Mouse (Mus musculus): ENCODE measurements around the gene Syne3. TPM values are rescaled to one million over a fixed set of nuclear protein-coding genes. Genes with fewer than 3 reads are reported as not detected.

Syne3 gene
- total RNA-seq, 1 experiment: 1.5 TPM

- no peak for DNase-seq (ENCODE audit: low read depth, low spot score)
These were observed 7.1 kb downstream of the Syne3 start for GRCm38 (mm10) chr12:105002340-105003132.

GRCm38 (mm10) chr12:105001317-105001716, 8.3 kb downstream of the Syne3 start:
- in situ Hi-C loops (cut with MboI; ENCODE audit: low sequenced_read_pairs in 2 of 2, unreplicated experiment in 2 of 2): no loop called here
- TF ChIP-seq ZNF384 (IDR thresholded peaks at IDR 0.05; ENCODE audit: low read depth, low read length) (no peak), ZC3H11A (IDR thresholded peaks at IDR 0.05; ENCODE audit: borderline replicate concordance, low read depth, low read length) (no peak), HCFC1 (IDR thresholded peaks at IDR 0.05; ENCODE audit: borderline replicate concordance, insufficient read depth, low read length) (no peak), CHD2 (IDR thresholded peaks at IDR 0.05; ENCODE audit: low read depth, low read length) (no peak), MAFK (IDR thresholded peaks at IDR 0.05; ENCODE audit: insufficient read depth, low read depth, low read length) (no peak)
- DNase-seq (ENCODE audit: low read depth, low spot score): no peak

More at GRCm38 (mm10) chr12:105002340-105003132, 7.1 kb downstream of the Syne3 start:
- H3K36me3 ChIP-seq (ENCODE audit: control insufficient read depth, insufficient read depth, low read length, poor library complexity, severe bottlenecking): no peaks in the 10 kb centered on the region
- H3K4me3 ChIP-seq (ENCODE audit: insufficient read depth in 1 of 2, low read depth in 1 of 2, low read length in 2 of 2, poor library complexity in 1 of 2, severe bottlenecking in 1 of 2): no peak overlapping the region
- TF ChIP-seq CHD2 (IDR thresholded peaks at IDR 0.05; ENCODE audit: low read depth, low read length) (no peak), MAFK (IDR thresholded peaks at IDR 0.05; ENCODE audit: insufficient read depth, low read depth, low read length) (no peak), ZC3H11A (IDR thresholded peaks at IDR 0.05; ENCODE audit: borderline replicate concordance, low read depth, low read length) (no peak), ZNF384 (IDR thresholded peaks at IDR 0.05; ENCODE audit: low read depth, low read length) (no peak), HCFC1 (IDR thresholded peaks at IDR 0.05; ENCODE audit: borderline replicate concordance, insufficient read depth, low read length) (no peak)
- in situ Hi-C loops (cut with MboI; ENCODE audit: low sequenced_read_pairs in 2 of 2, unreplicated experiment in 2 of 2): no loop called here
- peaks cover 4 to 29% of the 10 kb centered on the region in 2 experiments; a peak in 3 of 4 replicates for H3K4me1 ChIP-seq (ENCODE audit: control insufficient read depth in 2 of 2, insufficient read depth in 2 of 2, low read length in 2 of 2, poor library complexity in 1 of 2)
- H3K9ac ChIP-seq (ENCODE audit: insufficient read depth, low read depth, low read length, poor library complexity, severe bottlenecking): no peak overlapping the region
- H3K9me3 ChIP-seq (ENCODE audit: control insufficient read depth, insufficient read depth, low read depth, low read length): no peaks in the 10 kb centered on the region
- H3K27ac ChIP-seq (ENCODE audit: insufficient read depth, low read depth, low read length, poor library complexity, severe bottlenecking): no peak overlapping the region

GRCm38 (mm10) chr12:105000487-105001283, 8.9 kb downstream of the Syne3 start:
- Histone ChIP-seq H3K9me3 (ENCODE audit: control insufficient read depth, insufficient read depth, low read depth, low read length) (no peaks in the 10 kb centered on the region), H3K4me1 (ENCODE audit: control insufficient read depth in 2 of 2, insufficient read depth in 2 of 2, low read length in 2 of 2, poor library complexity in 1 of 2) (peaks cover 4 to 29% of the 10 kb centered on the region in 2 experiments; a peak in 3 of 4 replicates), H3K4me3 (ENCODE audit: insufficient read depth in 1 of 2, low read depth in 1 of 2, low read length in 2 of 2, poor library complexity in 1 of 2, severe bottlenecking in 1 of 2) (no peak overlapping the region), H3K9ac (ENCODE audit: insufficient read depth, low read depth, low read length, poor library complexity, severe bottlenecking) (no peak overlapping the region), H3K36me3 (ENCODE audit: control insufficient read depth, insufficient read depth, low read length, poor library complexity, severe bottlenecking) (no peaks in the 10 kb centered on the region), H3K27ac (ENCODE audit: insufficient read depth, low read depth, low read length, poor library complexity, severe bottlenecking) (no peak overlapping the region)
- TF ChIP-seq ZNF384 (IDR thresholded peaks at IDR 0.05; ENCODE audit: low read depth, low read length) (no peak), CHD2 (IDR thresholded peaks at IDR 0.05; ENCODE audit: low read depth, low read length) (no peak), ZC3H11A (IDR thresholded peaks at IDR 0.05; ENCODE audit: borderline replicate concordance, low read depth, low read length) (no peak), MAFK (IDR thresholded peaks at IDR 0.05; ENCODE audit: insufficient read depth, low read depth, low read length) (no peak), HCFC1 (IDR thresholded peaks at IDR 0.05; ENCODE audit: borderline replicate concordance, insufficient read depth, low read length) (no peak)
- in situ Hi-C loops (cut with MboI; ENCODE audit: low sequenced_read_pairs in 2 of 2, unreplicated experiment in 2 of 2): no loop called here
- no peak for DNase-seq (ENCODE audit: low read depth, low spot score)

More at GRCm38 (mm10) chr12:105001317-105001716, 8.3 kb downstream of the Syne3 start:
- Histone ChIP-seq H3K27ac (ENCODE audit: insufficient read depth, low read depth, low read length, poor library complexity, severe bottlenecking) (no peak overlapping the region), H3K4me1 (ENCODE audit: control insufficient read depth in 2 of 2, insufficient read depth in 2 of 2, low read length in 2 of 2, poor library complexity in 1 of 2) (peaks cover 4 to 28% of the 10 kb centered on the region in 2 experiments; a peak in 3 of 4 replicates), H3K4me3 (ENCODE audit: insufficient read depth in 1 of 2, low read depth in 1 of 2, low read length in 2 of 2, poor library complexity in 1 of 2, severe bottlenecking in 1 of 2) (no peak overlapping the region), H3K9me3 (ENCODE audit: control insufficient read depth, insufficient read depth, low read depth, low read length) (no peaks in the 10 kb centered on the region), H3K9ac (ENCODE audit: insufficient read depth, low read depth, low read length, poor library complexity, severe bottlenecking) (no peak overlapping the region), H3K36me3 (ENCODE audit: control insufficient read depth, insufficient read depth, low read length, poor library complexity, severe bottlenecking) (no peaks in the 10 kb centered on the region)

- H3K9me3 ChIP-seq (ENCODE audit: control insufficient read depth, insufficient read depth, low read depth, low read length): no peaks in the 10 kb centered on the region
- no peak overlapping the region for H3K27ac ChIP-seq (ENCODE audit: insufficient read depth, low read depth, low read length, poor library complexity, severe bottlenecking)
- H3K4me3 ChIP-seq (ENCODE audit: insufficient read depth in 1 of 2, low read depth in 1 of 2, low read length in 2 of 2, poor library complexity in 1 of 2, severe bottlenecking in 1 of 2): no peak overlapping the region
- DNase-seq (ENCODE audit: low read depth, low spot score): no peak
- TF ChIP-seq ZNF384 (IDR thresholded peaks at IDR 0.05; ENCODE audit: low read depth, low read length): no peak
- H3K4me1 ChIP-seq (ENCODE audit: control insufficient read depth in 2 of 2, insufficient read depth in 2 of 2, low read length in 2 of 2, poor library complexity in 1 of 2): peaks cover 4 to 28% of the 10 kb centered on the region in 2 experiments; a peak in 3 of 4 replicates
- H3K36me3 ChIP-seq (ENCODE audit: control insufficient read depth, insufficient read depth, low read length, poor library complexity, severe bottlenecking): no peaks in the 10 kb centered on the region
- in situ Hi-C loops (cut with MboI; ENCODE audit: low sequenced_read_pairs in 2 of 2, unreplicated experiment in 2 of 2): no loop called here
- H3K9ac ChIP-seq (ENCODE audit: insufficient read depth, low read depth, low read length, poor library complexity, severe bottlenecking): no peak overlapping the region
These were observed 10.4 kb downstream of the Syne3 start for GRCm38 (mm10) chr12:104999171-104999570.
